Mouse (Mus musculus): ENCODE measurements around the gene Col9a3.

Gene Col9a3

DNA sequence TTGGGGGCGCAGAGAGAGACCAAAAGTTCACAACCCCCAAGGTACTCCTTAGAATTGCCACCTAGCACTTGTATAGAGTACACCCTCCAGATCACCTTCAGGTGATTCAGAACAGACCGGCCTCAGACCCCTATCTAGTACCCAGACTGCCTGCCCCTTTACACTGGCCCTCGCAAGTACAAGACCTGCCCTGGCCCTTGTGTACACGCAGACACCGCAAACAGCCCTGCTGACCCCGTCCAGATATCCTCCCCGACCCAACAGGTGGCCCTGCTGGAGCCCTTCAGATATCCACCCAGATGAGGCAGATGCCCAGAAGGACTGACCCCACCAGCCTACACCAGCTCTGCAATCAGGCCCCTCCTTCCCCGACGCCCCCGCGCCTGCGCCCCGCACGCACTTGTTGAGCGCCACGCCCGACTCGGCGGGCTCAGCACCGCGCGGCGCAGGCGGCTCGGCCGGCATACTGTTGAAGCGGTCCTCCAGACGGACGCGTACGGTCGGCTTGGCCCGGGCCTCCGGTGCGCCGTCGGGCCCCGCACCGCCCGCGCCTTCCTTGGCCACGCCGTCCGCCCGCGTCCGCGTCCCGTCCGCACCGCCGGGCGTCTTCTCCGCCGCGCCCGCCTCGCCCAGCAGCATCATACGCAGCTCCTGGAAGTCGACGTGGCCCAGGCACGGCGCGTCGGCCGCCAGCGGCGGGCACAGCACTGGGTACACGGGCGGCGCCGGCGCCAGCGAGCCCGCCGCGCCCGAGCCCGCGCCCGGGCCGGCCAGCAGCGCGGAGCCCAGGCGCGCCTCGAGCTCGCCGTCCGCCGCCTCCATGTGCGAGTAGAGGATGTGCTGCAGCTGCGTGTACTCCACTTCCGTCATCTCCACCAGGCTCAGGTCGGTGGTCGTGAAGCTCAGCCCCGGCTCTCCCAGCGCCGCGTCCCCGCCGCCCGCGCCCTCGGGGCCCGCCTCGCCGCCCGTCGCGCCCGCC is 44.3 kb downstream of the Col9a3 start:
- DNase-seq = no peak

DNA sequence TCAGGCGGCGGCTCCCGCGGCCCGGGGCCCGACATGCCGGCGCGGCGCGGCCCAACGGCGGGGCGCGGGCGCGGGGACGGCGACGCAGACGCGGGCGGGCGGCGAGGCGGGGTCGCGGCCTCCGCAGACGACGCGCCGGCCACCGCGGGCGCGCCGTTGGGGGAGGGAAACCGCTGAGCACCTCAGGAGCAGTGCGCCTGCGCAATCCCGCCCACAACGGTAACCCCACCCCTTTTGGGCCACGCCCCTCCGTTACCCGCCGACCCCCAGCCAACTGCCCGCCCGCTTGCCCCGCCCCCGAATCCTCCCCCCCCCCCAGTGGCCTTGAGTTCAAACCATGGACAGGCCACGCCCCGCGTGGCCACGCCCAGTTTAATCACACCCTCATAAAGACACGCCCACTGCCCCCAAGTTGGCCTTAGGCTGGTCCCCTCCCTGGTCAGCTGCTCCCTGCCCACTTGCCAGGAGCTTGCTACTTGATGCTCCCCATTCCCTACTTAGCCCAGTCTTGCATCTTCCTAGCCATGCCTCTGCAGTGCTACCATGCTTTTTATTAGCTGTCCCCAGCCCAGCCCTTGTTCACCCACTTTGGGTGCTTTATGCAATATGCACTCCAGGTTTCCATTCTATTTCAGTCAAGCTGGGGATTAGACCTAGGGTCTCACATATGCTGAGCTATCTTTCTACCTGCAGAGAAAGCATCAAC is 45.1 kb downstream of the Col9a3 start, which contains the start of gene Tcfl5:
TSS of gene Tcfl5 (minus strand) at position 154 of the 706 bp plus-strand sequence.
- DNase-seq = no peak

- DNase-seq = no peak
Measured at GRCm38 (mm10) chr2:180643626-180644025, 46.0 kb downstream of the Col9a3 start.

DNA sequence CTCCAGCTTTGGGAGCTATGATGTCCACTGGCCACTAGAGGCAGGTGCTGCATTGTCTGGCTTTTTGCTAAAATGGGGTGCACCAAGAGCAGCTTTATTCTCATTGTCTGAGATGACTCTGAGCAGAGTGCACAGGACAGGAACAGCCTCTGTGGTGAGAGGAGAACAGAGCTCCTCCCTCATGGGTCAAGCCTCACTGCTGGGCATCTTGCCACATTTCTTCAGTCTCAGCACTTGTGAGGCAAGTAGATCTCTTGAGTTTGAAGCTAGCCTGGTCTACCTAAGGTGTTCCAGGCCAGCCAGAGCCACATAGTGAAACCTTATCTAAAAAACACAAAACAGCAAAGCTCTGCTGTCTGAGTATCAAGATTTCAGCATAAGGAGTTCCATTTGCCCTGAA is 49.3 kb downstream of the Col9a3 start:
- DNase-seq = no peak

GRCm38 (mm10) chr2:180654666-180655065 is 57.1 kb downstream of the Col9a3 start:
- DNase-seq = no peak

DNA sequence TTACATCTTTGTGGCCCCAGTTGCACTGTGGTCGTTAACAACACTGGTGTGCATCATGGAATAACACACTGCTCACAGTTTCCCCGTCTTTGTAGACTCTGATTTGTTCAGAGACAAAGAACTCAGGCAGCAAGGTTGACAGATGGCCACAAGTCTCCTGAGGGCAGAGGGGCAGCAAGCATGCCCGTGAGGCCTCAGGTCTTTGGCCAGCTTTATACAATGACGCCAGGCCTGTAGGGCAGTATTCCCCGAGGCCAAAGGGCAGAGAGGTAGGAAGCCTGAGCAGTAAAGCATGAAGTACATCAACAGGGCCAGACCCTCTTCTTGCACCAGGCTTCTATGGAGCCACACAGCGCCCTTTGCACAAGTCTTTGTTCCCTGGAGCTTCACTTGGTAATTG is 57.6 kb downstream of the Col9a3 start:
- DNase-seq = no peak

DNA sequence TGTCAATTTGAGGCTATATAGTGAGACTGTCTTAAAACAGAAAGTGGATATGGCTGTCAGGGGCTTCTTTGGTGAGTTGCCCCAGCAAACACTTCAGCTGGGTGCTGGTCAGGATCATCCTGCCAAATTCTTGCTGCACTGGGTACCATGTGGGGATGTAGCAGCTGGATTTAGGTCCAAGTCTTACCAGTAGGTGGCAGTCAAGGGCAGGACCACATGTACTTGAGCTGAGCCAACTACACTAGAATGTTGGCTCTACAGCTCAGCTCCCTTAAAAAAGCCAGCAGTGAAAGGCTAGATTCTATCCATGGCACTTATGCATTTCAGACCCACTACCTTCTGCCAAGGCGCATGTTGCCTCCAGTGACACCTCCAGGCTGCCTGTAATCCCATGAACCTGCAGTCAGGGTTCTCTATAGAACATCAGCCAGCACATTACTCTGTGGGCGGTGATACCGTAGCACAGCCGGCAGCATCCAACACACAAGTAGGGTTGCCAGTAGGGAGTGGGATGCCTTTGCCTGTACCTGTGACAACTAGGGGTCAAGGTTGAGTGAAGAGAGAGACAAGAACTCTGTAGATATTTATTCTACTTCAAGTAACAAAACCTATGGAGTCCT is 59.9 kb downstream of the Col9a3 start:
- peak; percentile 87 for DNase-seq

GRCm38 (mm10) chr2:180658381-180658780 is 60.8 kb downstream of the Col9a3 start:
- no peak for DNase-seq

DNA sequence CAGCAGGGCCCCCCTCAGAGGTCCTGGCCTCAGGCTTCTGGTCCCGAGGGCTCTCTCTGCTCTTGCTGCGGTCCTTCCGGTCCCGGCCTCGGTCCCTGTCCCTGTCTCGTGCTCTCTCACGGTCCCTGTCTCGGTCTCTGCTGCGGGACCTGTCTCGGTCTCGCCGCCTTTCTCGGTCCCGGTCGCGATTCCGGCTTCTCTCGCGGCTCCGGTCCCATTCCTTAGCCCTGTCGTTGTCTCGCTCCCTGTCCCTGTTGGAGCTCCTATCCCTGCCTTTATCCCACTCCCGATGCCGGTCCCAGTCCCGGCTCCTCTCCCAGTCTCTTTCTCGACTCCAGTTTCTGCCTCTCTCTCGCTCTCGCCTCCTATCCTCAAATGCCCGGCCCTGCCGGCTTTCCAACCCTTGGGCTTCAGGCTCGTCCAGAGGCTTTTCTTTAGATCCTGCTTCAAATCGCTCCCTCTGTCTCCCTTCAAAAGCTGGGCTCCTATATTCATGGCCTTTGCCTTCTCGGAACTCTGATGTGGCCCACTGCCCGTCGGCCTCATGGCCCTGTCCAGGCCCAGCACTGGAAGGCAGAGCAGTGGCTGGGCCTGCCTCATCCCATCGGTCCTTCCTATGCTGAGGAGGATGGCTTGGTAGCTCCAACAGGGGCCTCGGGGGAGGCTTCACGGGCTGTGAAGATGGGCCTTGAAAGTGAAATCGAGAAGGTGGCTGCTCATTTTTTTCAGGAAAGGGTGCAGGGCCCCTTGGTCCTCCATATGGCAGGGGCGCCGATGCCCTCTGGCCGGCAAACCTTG is 62.0 kb downstream of the Col9a3 start:
- no peak for DNase-seq

DNA sequence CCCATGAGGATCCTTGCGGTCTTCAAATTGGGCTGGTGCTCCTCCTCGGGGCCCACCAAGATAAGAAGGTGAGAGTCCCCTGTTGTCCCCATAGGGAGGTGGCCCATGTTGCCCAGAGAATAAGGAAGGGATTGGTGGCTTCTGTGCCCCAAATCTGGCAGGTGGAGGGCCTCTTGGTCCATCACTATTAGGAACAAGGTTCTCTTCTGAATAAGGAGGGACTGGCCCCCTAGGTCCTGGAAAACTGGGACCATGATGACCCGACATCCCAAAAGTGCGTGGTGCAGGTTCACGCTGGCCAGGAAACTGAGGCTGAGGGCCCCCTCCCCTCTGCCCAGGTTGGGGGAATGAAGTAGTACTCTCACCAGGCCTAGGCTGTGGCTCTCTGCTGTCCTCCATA is 62.9 kb downstream of the Col9a3 start:
- no peak for DNase-seq

DNA sequence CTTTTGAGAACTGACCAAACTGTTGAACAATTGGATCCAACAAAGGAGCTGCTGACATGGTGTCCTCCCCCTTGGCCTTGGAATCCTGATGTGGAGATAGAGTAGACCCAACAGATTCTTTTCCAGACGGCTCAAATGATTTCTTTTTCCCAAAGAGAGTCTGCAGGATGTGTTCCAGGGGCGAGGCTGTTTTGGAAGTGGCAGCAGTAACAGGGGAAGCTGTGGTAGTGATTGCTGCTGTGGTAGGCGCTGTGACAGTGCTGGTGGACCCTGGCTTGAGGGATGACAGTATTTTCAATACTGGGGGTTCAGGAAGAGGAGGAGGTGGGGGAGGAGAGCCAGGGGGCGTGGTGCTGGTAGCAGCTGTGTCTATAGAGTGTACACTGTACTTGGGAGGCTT is 64.4 kb downstream of the Col9a3 start:
- no peak for DNase-seq

Measured in lung, postnatal 36 days (tissue).